Mouse (Mus musculus) MEL (cell line): ENCODE results near the gene Grik5. TPM values are rescaled to one million over a fixed set of nuclear protein-coding genes. Genes with fewer than 3 reads are reported as not detected.
"Not testable (repeated sequence)": the region's sequence is repeated elsewhere in the genome, so short reads cannot be mapped to it uniquely, and the experiment has no call there.

Source experiments
- DNase-seq: peaks from one replicate; pipeline ENCODE4 v3.0.0; 2011; ENCODE audit warnings: low read depth, low spot score
- H3K27ac ChIP-seq: 2 replicates; pipeline ENCODE4 v1.5.1; 2012; ENCODE audit warnings: low read depth, mild to moderate bottlenecking, control low read depth, low read length, moderate library complexity; ENCODE audit not compliant: control insufficient read depth
- H3K27me3 ChIP-seq, 2 experiments: fragments of 150-350 bp in 1 of 2; sonication (generic) in 1 of 2; 2 replicates each; pipeline ENCODE4 v1.6.1; 2012; ENCODE audit warnings: low read length in 2 of 2, mild to moderate bottlenecking in 2 of 2, improper control_type of control experiment in 1 of 2, moderate library complexity in 1 of 2; ENCODE audit not compliant: insufficient read depth in 2 of 2, control insufficient read depth in 1 of 2
- H3K36me3 ChIP-seq, 2 experiments: 2 replicates each; pipeline ENCODE4 v1.6.1; 2012 to 2014; ENCODE audit warnings: low read length in 2 of 2, improper control_type of control experiment in 1 of 2, inconsistent platforms in 1 of 2, mild to moderate bottlenecking in 1 of 2; ENCODE audit not compliant: insufficient read depth in 2 of 2, control insufficient read depth in 1 of 2
- H3K4me1 ChIP-seq, 2 experiments: fragments of 150-350 bp in 1 of 2; sonication (generic) in 1 of 2; 2 replicates each; pipeline ENCODE4 v1.6.1; 2012; ENCODE audit warnings: low read length in 2 of 2, improper control_type of control experiment in 1 of 2, mild to moderate bottlenecking in 1 of 2; ENCODE audit not compliant: insufficient read depth in 2 of 2, control insufficient read depth in 1 of 2
- H3K4me3 ChIP-seq, 2 experiments: fragments of 150-350 bp in 1 of 2; sonication (generic) in 1 of 2; 2 replicates each; pipeline ENCODE4 v1.5.1; 2012; ENCODE audit warnings: low read depth in 2 of 2, low read length in 2 of 2, mild to moderate bottlenecking in 2 of 2, moderate library complexity in 2 of 2, control low read depth in 1 of 2, improper control_type of control experiment in 1 of 2; ENCODE audit not compliant: control insufficient read depth in 1 of 2, insufficient read depth in 1 of 2
- H3K79me2 ChIP-seq: 2 replicates; pipeline ENCODE4 v1.6.1; 2012; ENCODE audit warnings: mild to moderate bottlenecking, low read length, moderate library complexity; ENCODE audit not compliant: control insufficient read depth, poor library complexity, insufficient read depth
- H3K9ac ChIP-seq: 2 replicates; pipeline ENCODE4 v1.6.1; 2012; ENCODE audit warnings: low read depth, mild to moderate bottlenecking, control low read depth, low read length, moderate library complexity; ENCODE audit not compliant: control insufficient read depth, poor library complexity, severe bottlenecking
- H3K9me3 ChIP-seq: fragments of 150-350 bp; sonication (generic); replicated peaks from 2 replicates; pipeline ENCODE4 v1.6.1; 2012; ENCODE audit warnings: mild to moderate bottlenecking, low read length, improper control_type of control experiment, moderate library complexity; ENCODE audit not compliant: insufficient read depth
- BHLHE40 ChIP-seq: IDR thresholded peaks from 2 replicates; pipeline ENCODE4 v1.6.1; 2012; ENCODE audit warnings: low read depth, mild to moderate bottlenecking, inconsistent platforms, low read length, improper control_type of control experiment, borderline replicate concordance
- CHD2 ChIP-seq: IDR thresholded peaks from 2 replicates; pipeline ENCODE4 v1.6.1; 2011; ENCODE audit warnings: low read length, improper control_type of control experiment
- CTCF ChIP-seq, 3 experiments: IDR thresholded peaks in 2 of 3; conservative IDR thresholded peaks in 1 of 3; 2 replicates each; pipeline ENCODE4 v1.5.1; 2011 to 2012; ENCODE audit warnings: low read length in 3 of 3, low read depth in 2 of 3, mild to moderate bottlenecking in 2 of 3, improper control_type of control experiment in 1 of 3, inconsistent platforms in 1 of 3, mixed read lengths in 1 of 3, moderate library complexity in 1 of 3; ENCODE audit not compliant: control insufficient read depth in 1 of 3, insufficient read depth in 1 of 3, poor library complexity in 1 of 3, severe bottlenecking in 1 of 3
- EP300 ChIP-seq, 2 experiments: IDR thresholded peaks; 2 replicates each; pipeline ENCODE4 v1.6.1; 2011; ENCODE audit warnings: improper control_type of control experiment in 2 of 2, low read length in 2 of 2, low read depth in 1 of 2, mild to moderate bottlenecking in 1 of 2
- ETS1 ChIP-seq: IDR thresholded peaks from 2 replicates; pipeline ENCODE4 v1.6.1; 2012; ENCODE audit warnings: low read depth, mild to moderate bottlenecking, inconsistent platforms, low read length, improper control_type of control experiment, moderate library complexity
- JUND ChIP-seq: IDR thresholded peaks from 2 replicates; pipeline ENCODE4 v1.6.1; 2011; ENCODE audit warnings: low read depth, mild to moderate bottlenecking, improper control_type of control experiment, low read length
- MAZ ChIP-seq: IDR thresholded peaks from 2 replicates; pipeline ENCODE4 v1.6.1; 2012; ENCODE audit warnings: low read depth, mild to moderate bottlenecking, inconsistent platforms, low read length, improper control_type of control experiment
- MEF2A ChIP-seq: IDR thresholded peaks from 2 replicates; pipeline ENCODE4 v1.6.1; 2014; ENCODE audit warnings: low read depth, mild to moderate bottlenecking, inconsistent platforms, low read length, improper control_type of control experiment; ENCODE audit not compliant: poor library complexity, insufficient replicate concordance, severe bottlenecking; ENCODE audit errors: extremely low read depth
- MYB ChIP-seq: IDR thresholded peaks from 2 replicates; pipeline ENCODE4 v1.6.1; 2011; ENCODE audit warnings: mild to moderate bottlenecking, low read depth, low read length, improper control_type of control experiment
- NELFE ChIP-seq: IDR thresholded peaks from 2 replicates; pipeline ENCODE4 v1.6.1; 2011; ENCODE audit warnings: low read depth, low read length, improper control_type of control experiment
- POLR2AphosphoS5 ChIP-seq: IDR thresholded peaks from 2 replicates; pipeline ENCODE4 v1.6.1; 2012; ENCODE audit warnings: low read depth, borderline replicate concordance, mild to moderate bottlenecking, inconsistent platforms, low read length, moderate library complexity, mixed read lengths
- TAL1 ChIP-seq: IDR thresholded peaks from 2 replicates; pipeline ENCODE4 v1.6.1; 2012; ENCODE audit warnings: mild to moderate bottlenecking, inconsistent platforms, low read length, moderate library complexity, mixed read lengths
- TCF12 ChIP-seq: IDR thresholded peaks from 2 replicates; pipeline ENCODE4 v1.6.1; 2014; ENCODE audit warnings: low read depth, mild to moderate bottlenecking, inconsistent platforms, low read length, improper control_type of control experiment, moderate library complexity
- ZKSCAN1 ChIP-seq: IDR thresholded peaks from 2 replicates; pipeline ENCODE4 v1.6.1; 2012; ENCODE audit warnings: low read depth, mild to moderate bottlenecking, inconsistent platforms, low read length, improper control_type of control experiment, moderate library complexity
- ZNF384 ChIP-seq: IDR thresholded peaks from 2 replicates; pipeline ENCODE4 v1.6.1; 2012; ENCODE audit warnings: low read depth, mild to moderate bottlenecking, inconsistent platforms, low read length, improper control_type of control experiment
- polyA plus RNA-seq, 2 experiments: library from polyadenylated mRNA; stranded (reverse) in 1 of 2; unstranded in 1 of 2; fragments of >175 nt in 1 of 2; fragments of >200 nt in 1 of 2; gene quantifications; 2 replicates each; pipeline versions ENCODE4 v1.2.1 to v1.2.4; 2012; ENCODE audit warnings: low replicate concordance in 2 of 2, low read depth in 1 of 2; ENCODE audit not compliant: insufficient read length in 2 of 2, insufficient read depth in 1 of 2, missing spikeins in 1 of 2
- total RNA-seq: library from RNA; depleted of rRNA; stranded (reverse); fragments of 300-350 nt; gene quantifications from 2 replicates; pipeline ENCODE4 v1.2.3, GENCODE M21; 2012

The Grik5 gene
- total and polyA plus RNA-seq, 3 experiments: 3.5 to 22.0 TPM; not detected in 1

- Histone ChIP-seq H3K36me3 (no peaks in the 10 kb centered on the region; a peak in 1 of 4 replicates), H3K27me3 (no peaks in the 10 kb centered on the region), H3K4me3 (no peak overlapping the region), H3K9ac (no peak overlapping the region), H3K9me3 (no peaks in the 10 kb centered on the region), H3K79me2 (no peaks in the 10 kb centered on the region), H3K4me1 (no peaks in the 10 kb centered on the region), H3K27ac (no peak overlapping the region)
- no peak for DNase-seq
- TF ChIP-seq NELFE (no peak), MEF2A (no peak), BHLHE40 (no peak), ETS1 (no peak), POLR2AphosphoS5 (no peak), EP300 (IDR thresholded peaks at IDR 0.05; ENCODE audit: low read depth in 1 of 2, low read length in 2 of 2) (no peak)
These were observed 24.8 kb downstream of the Grik5 start for GRCm38 (mm10) chr7:25047363-25047762.

GRCm38 (mm10) chr7:25044599-25044998 is 27.5 kb downstream of the Grik5 start:
- not testable (repeated sequence) for H3K36me3 ChIP-seq, DNase-seq, H3K4me1 ChIP-seq, H3K79me2 ChIP-seq, H3K4me3 ChIP-seq, H3K9ac ChIP-seq, H3K27ac ChIP-seq, H3K9me3 ChIP-seq, H3K27me3 ChIP-seq

- Histone ChIP-seq H3K4me1 (no peaks in the 10 kb centered on the region), H3K27me3 (no peaks in the 10 kb centered on the region), H3K4me3 (no peak overlapping the region), H3K36me3 (no peaks in the 10 kb centered on the region), H3K79me2 (no peaks in the 10 kb centered on the region), H3K27ac (no peak overlapping the region), H3K9me3 (no peaks in the 10 kb centered on the region), H3K9ac (no peak overlapping the region)
- DNase-seq: no peak
- TF ChIP-seq ETS1 (no peak), ZKSCAN1 (no peak), JUND (no peak), MYB (no peak), MAZ (no peak), CHD2 (no peak), TCF12 (no peak), ZNF384 (no peak), CTCF (IDR thresholded peaks at IDR 0.05 in 2 of 3, conservative IDR thresholded peaks at IDR 0.05 in 1 of 3; ENCODE audit: control insufficient read depth in 1 of 3, insufficient read depth in 1 of 3, low read depth in 2 of 3, low read length in 3 of 3, poor library complexity in 1 of 3, severe bottlenecking in 1 of 3) (no peak), TAL1 (no peak)
These were observed 30.2 kb downstream of the Grik5 start for GRCm38 (mm10) chr7:25041921-25042320.
